Mouse (Mus musculus) heart, postnatal 0 days (tissue): ENCODE data around the gene Faah. TPM values are rescaled to one million over a fixed set of nuclear protein-coding genes. Genes with fewer than 3 reads are reported as not detected.

ENCODE experiments used
- ATAC-seq: fragments of 200-750 bp; cut with Nextera tagmentation; 2 replicates; pipeline ENCODE4 v1.8.0; 2017; ENCODE audit warnings: low read depth, moderate number of reproducible peaks, moderate library complexity; ENCODE audit not compliant: insufficient read depth
- DNase-seq: peaks from one replicate; pipeline ENCODE4 v3.0.0-alpha.2; 2016; ENCODE audit warnings: low spot score
- H3K27ac ChIP-seq: fragments of 300-500 bp; sonication (generic); 2 replicates; pipeline ENCODE4 v1.5.1; 2014; ENCODE audit warnings: low read depth, mild to moderate bottlenecking
- H3K27me3 ChIP-seq: fragments of 300-500 bp; sonication (generic); 2 replicates; pipeline ENCODE4 v1.6.1; 2014; ENCODE audit warnings: low read length, mixed read lengths; ENCODE audit not compliant: control insufficient read depth, insufficient read depth
- H3K36me3 ChIP-seq: fragments of 300-500 bp; sonication (generic); replicated peaks from 2 replicates; pipeline ENCODE4 v1.6.1; 2014; ENCODE audit warnings: low read length, mixed read lengths; ENCODE audit not compliant: control insufficient read depth, insufficient read depth
- H3K4me1 ChIP-seq: fragments of 300-500 bp; sonication (generic); 2 replicates; pipeline ENCODE4 v1.6.1; 2014; ENCODE audit warnings: antibody characterized with exemption; ENCODE audit not compliant: control insufficient read depth, insufficient read depth
- H3K4me2 ChIP-seq: fragments of 300-500 bp; sonication (generic); 2 replicates; pipeline ENCODE4 v1.6.1; 2014; ENCODE audit warnings: low read depth, mild to moderate bottlenecking, low read length, moderate library complexity
- H3K4me3 ChIP-seq: fragments of 300-500 bp; sonication (generic); 2 replicates; pipeline ENCODE4 v1.5.1; 2014; ENCODE audit warnings: low read depth, low read length
- H3K9ac ChIP-seq: fragments of 300-500 bp; sonication (generic); replicated peaks from 2 replicates; pipeline ENCODE4 v1.6.1; 2014; ENCODE audit warnings: low read depth, low read length, mixed read lengths
- H3K9me3 ChIP-seq: fragments of 300-500 bp; sonication (generic); replicated peaks from 2 replicates; pipeline ENCODE4 v1.6.1; 2016; ENCODE audit warnings: low read length; ENCODE audit not compliant: control insufficient read depth
- CTCF ChIP-seq: IDR thresholded peaks from 2 replicates; pipeline ENCODE4 v1.5.1; 2016; ENCODE audit warnings: antibody characterized with exemption, control low read depth, low read depth
- EP300 ChIP-seq: IDR thresholded peaks from 2 replicates; pipeline ENCODE4 v1.6.1; 2016; ENCODE audit warnings: antibody characterized with exemption, low read depth
- WGBS: fragments of 180-500 bp; shearing (Covaris S2); extraction: QIAGEN DNeasy Blood & Tissue Kit; methylation state at CpG from one replicate; pipeline ENCODE4 v1.1.7; 2014; 5-methylcytosine and 5-hydroxymethylcytosine counted together
- polyA plus RNA-seq: library from polyadenylated mRNA; unstranded; fragments of >200 nt; fragmentation: Nextera tagmentation; extraction: Ambion mirVana; gene quantifications from 2 replicates; pipeline ENCODE4 v1.2.1, GENCODE M21; 2015
- total RNA-seq: library from RNA; depleted of rRNA; stranded (reverse); fragments of >200 nt; gene quantifications from 2 replicates; pipeline ENCODE4 v1.2.3, GENCODE M21; 2014; ENCODE audit warnings: low replicate concordance

The Faah gene
- total and polyA plus RNA-seq, 2 experiments from 2014 or later, result 0.61 to 0.80 TPM

- TF ChIP-seq CTCF (no peak), EP300 (no peak)
- DNase-seq (no peak), ATAC-seq (no peak)
- H3K27me3 ChIP-seq, result peaks cover 92% of the 10 kb centered on the region
- no peak overlapping the region for H3K27ac ChIP-seq
- no peak overlapping the region for H3K4me3 ChIP-seq
- H3K4me1 ChIP-seq, result no peaks in the 10 kb centered on the region
- no peaks in the 10 kb centered on the region for H3K36me3 ChIP-seq
- 55% methylated on average over 24 of the region's 24 CpGs for WGBS
- H3K9me3 ChIP-seq, result no peaks in the 10 kb centered on the region
- H3K9ac ChIP-seq, result no peak overlapping the region
- H3K4me2 ChIP-seq, result no peak overlapping the region
Measured at GRCm38 (mm10) chr4:115972543-115972942, 45.2 kb downstream of the Faah start.

GRCm38 (mm10) chr4:115964446-115964845 is 53.3 kb downstream of the Faah start:
- TF ChIP-seq EP300, result no peak
- TF ChIP-seq CTCF, result no peak
- no peaks in the 10 kb centered on the region for H3K9me3 ChIP-seq
- 5% methylated on average over 5 of the region's 5 CpGs for WGBS
- no peaks in the 10 kb centered on the region for H3K36me3 ChIP-seq
- no peak overlapping the region for H3K27ac ChIP-seq
- peaks cover 89% of the 10 kb centered on the region for H3K27me3 ChIP-seq
- ATAC-seq (no peak), DNase-seq (no peak)
- H3K4me1 ChIP-seq, result no peaks in the 10 kb centered on the region
- no peak overlapping the region for H3K4me3 ChIP-seq
- H3K4me2 ChIP-seq, result no peak overlapping the region
- no peak overlapping the region for H3K9ac ChIP-seq

GRCm38 (mm10) chr4:115963751-115964150 is 54.0 kb downstream of the Faah start:
- no peak for DNase-seq
- no peak overlapping the region for H3K27ac ChIP-seq
- H3K4me3 ChIP-seq, result no peak overlapping the region
- 26% methylated on average over 6 of the region's 6 CpGs for WGBS
- H3K4me1 ChIP-seq, result no peaks in the 10 kb centered on the region
- H3K9ac ChIP-seq, result no peak overlapping the region
- H3K36me3 ChIP-seq, result no peaks in the 10 kb centered on the region
- H3K9me3 ChIP-seq, result no peaks in the 10 kb centered on the region
- TF ChIP-seq EP300 (no peak), CTCF (no peak)
- H3K27me3 ChIP-seq, result peaks cover 82% of the 10 kb centered on the region
- H3K4me2 ChIP-seq, result no peak overlapping the region
- ATAC-seq, result no peak

- H3K4me2 ChIP-seq, result peak overlapping the region; percentile 97
- peak overlapping the region; percentile 67 for H3K4me3 ChIP-seq
- H3K27me3 ChIP-seq, result peaks cover 73% of the 10 kb centered on the region
- ATAC-seq (peak; percentile 47), DNase-seq (no peak)
- no peaks in the 10 kb centered on the region for H3K4me1 ChIP-seq
- WGBS, result 1% methylated on average over 78 of the region's 79 CpGs
- no peaks in the 10 kb centered on the region for H3K9me3 ChIP-seq
- no peak for TF ChIP-seq CTCF
- TF ChIP-seq EP300, result no peak
- no peak overlapping the region for H3K27ac ChIP-seq
- H3K36me3 ChIP-seq, result no peaks in the 10 kb centered on the region
- peak overlapping the region; percentile 22; the same call in 1 of the 2 replicates for H3K9ac ChIP-seq
Measured at GRCm38 (mm10) chr4:115962671-115963412, 54.9 kb downstream of the Faah start.

GRCm38 (mm10) chr4:115961991-115962390 is 55.7 kb downstream of the Faah start:
- TF ChIP-seq EP300 (no peak), CTCF (no peak)
- H3K9ac ChIP-seq, result no peak overlapping the region
- no peak for ATAC-seq
- no peaks in the 10 kb centered on the region for H3K36me3 ChIP-seq
- WGBS, result 17% methylated on average over 7 of the region's 7 CpGs
- no peak overlapping the region for H3K4me2 ChIP-seq
- no peaks in the 10 kb centered on the region for H3K9me3 ChIP-seq
- no peaks in the 10 kb centered on the region for H3K4me1 ChIP-seq
- no peak overlapping the region for H3K27ac ChIP-seq
- H3K4me3 ChIP-seq, result peak overlapping the region; percentile 67; the same call in 1 of the 2 replicates
- DNase-seq, result no peak
- peaks cover 72% of the 10 kb centered on the region for H3K27me3 ChIP-seq

- Histone ChIP-seq H3K4me1 (no peaks in the 10 kb centered on the region), H3K4me2 (no peak overlapping the region), H3K9me3 (no peaks in the 10 kb centered on the region), H3K27ac (no peak overlapping the region), H3K36me3 (no peaks in the 10 kb centered on the region), H3K4me3 (no peak overlapping the region), H3K9ac (no peak overlapping the region), H3K27me3 (peaks cover 76% of the 10 kb centered on the region)
- DNase-seq (no peak), ATAC-seq (no peak)
- TF ChIP-seq EP300 (no peak), CTCF (no peak)
Measured at GRCm38 (mm10) chr4:115959546-115959945, 58.2 kb downstream of the Faah start.
